Mouse (Mus musculus): ENCODE data around the gene Zbtb41. TPM values are rescaled to one million over a fixed set of nuclear protein-coding genes. Genes with fewer than 3 reads are reported as not detected.

The Zbtb41 gene
- polyA plus RNA-seq (2014; fragmentation: Nextera tagmentation; extraction: Ambion mirVana): 13.3 and 13.7 TPM in 2 replicates

DNA sequence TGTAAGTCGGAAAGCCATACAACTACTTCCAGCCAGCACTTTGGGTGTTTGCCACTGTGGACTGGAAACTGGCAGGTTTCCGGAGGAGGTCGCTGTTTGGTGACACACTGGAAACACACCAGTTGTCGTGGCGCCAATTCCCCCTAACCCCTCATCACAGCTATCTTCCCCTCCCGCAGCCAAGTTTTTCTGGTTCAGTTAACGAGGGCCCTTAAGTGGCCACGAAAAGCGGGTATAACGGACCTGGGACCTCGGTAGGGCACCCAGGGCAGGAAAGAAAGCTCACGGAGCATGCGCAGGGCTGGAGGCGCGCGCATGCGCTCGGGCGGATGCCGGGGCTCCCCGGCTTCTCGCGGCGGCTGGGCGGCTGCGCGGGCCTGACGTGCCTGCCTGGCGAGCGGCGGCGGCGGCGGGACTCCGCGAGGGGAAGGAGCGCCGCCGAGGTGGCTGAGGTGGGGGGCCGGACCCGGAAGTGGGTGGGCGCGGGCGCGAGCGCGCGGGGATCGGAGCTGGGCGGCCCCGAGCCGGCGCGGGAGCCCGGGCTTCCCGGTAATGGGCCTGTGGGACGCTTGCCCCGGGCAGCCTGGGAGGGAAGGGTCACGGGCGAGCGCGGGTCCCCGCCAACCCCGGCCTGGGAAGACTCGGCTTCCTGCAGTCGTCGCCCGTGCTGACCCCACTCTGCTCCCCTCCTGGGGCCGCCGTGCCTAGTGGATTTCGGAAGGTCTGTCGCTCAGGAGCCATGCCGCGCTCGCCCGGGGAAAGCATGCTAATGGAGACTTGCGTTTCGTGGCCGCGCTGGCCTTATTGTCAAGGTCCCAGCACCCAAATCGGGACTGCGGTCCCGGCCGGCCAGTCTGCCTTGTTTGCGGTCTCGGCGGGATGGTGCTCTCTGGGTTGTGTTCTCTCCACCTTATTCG lies at the start of gene Zbtb41:
Zbtb41 (plus strand) TSS at position 414 of the 917 bp plus-strand sequence.
- Histone ChIP-seq H3K27me3 (replicated peaks; ENCODE audit: control insufficient read depth, insufficient read depth, low read length) (no peaks in the 10 kb centered on the region), H3K36me3 (ENCODE audit: control insufficient read depth, insufficient read depth, low read length) (0 out of 2 replicates have a peak, but pooled peaks cover 8% of the 10 kb centered on the region), H3K9me3 (ENCODE audit: control insufficient read depth, low read length) (no peaks in the 10 kb centered on the region), H3K27ac (replicated peaks; ENCODE audit: low read depth, low read length) (peak within 1 kb of the TSS; percentile 84), H3K9ac (ENCODE audit: low read depth, low read length) (peak within 1 kb of the TSS; percentile 96), H3K4me1 (ENCODE audit: control insufficient read depth, insufficient read depth, low read length) (peaks cover 25% of the 10 kb centered on the region), H3K4me2 (ENCODE audit: low read depth, low read length) (peak within 1 kb of the TSS; percentile 69), H3K4me3 (ENCODE audit: low read depth, low read length) (peak within 1 kb of the TSS; percentile 80)
- ATAC-seq (ENCODE audit: low read depth) (peak; percentile 99), DNase-seq (ENCODE audit: low spot score) (peak; percentile 94)
- under 1% methylated on average over 37 of the region's 88 CpGs for WGBS

DNA sequence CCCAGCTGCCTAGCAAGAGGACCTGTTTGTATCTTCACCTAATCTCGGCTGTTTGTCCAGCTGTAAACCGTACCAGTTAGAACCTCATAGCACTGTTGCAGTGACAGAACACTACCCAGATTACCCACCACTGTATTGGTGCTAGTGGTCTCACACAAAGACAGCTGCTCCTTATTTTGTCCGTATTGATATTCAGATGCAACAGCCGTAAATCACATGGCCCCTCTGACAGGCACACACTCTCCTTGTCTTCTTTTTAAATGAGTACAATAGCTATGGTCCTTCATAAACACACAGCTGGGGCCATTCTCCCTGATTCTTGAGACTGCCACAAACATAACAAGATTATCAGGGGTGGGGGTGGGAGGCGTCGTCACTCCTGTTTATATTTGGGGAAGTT lies 46.2 kb upstream of the Zbtb41 start:
- no peak overlapping the region for H3K4me3 ChIP-seq (ENCODE audit: low read depth, low read length)
- 38% methylated on average over 6 of the region's 6 CpGs for WGBS
- H3K36me3 ChIP-seq (ENCODE audit: control insufficient read depth, insufficient read depth, low read length): no peaks in the 10 kb centered on the region
- no peak overlapping the region for H3K27ac ChIP-seq (replicated peaks; ENCODE audit: low read depth, low read length)
- H3K4me2 ChIP-seq (ENCODE audit: low read depth, low read length): no peak overlapping the region
- H3K9me3 ChIP-seq (ENCODE audit: control insufficient read depth, low read length): no peaks in the 10 kb centered on the region
- H3K4me1 ChIP-seq (ENCODE audit: control insufficient read depth, insufficient read depth, low read length): peaks cover 5% of the 10 kb centered on the region; the same call in 1 of the 2 replicates
- DNase-seq (ENCODE audit: low spot score) (peak; percentile 1), ATAC-seq (ENCODE audit: low read depth) (no peak)
- no peaks in the 10 kb centered on the region for H3K27me3 ChIP-seq (replicated peaks; ENCODE audit: control insufficient read depth, insufficient read depth, low read length)
- no peak overlapping the region for H3K9ac ChIP-seq (ENCODE audit: low read depth, low read length)

DNA sequence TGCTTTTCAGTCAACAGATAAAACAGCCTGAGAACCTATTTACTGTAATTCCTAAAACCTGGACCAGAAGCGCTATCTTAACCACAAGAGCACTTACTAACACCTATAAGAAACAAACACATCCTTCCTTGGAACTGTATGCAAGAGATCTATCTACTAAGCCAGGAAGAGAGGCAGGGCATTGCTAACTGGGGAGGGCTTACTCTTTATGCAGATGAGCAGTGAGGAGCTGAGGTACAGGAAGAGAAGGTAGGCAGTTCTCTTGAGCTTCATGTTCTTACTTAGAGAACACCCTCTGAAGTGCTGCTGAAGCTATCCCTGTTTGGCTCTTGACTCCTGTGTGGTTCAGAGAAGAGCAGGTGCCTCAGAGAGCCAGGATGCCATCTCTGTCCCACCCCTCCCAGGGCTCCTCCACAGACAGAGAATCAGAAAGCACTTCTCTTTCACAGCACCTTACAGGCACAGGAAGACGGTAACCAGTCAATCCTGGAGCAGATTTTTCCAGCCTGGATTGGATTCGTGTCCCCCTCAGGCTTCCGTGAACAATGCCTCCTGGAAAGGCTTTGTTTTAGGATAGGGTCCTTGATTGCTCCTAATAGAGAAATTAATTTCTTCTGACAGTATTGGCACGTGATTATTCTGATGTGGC lies 45.3 kb upstream of the Zbtb41 start, which contains the start of gene Crb1:
Crb1 (minus strand) TSS at position 463 of the 649 bp plus-strand sequence.
- 6% methylated on average over 5 of the region's 5 CpGs for WGBS
- Histone ChIP-seq H3K9me3 (ENCODE audit: control insufficient read depth, low read length) (no peaks in the 10 kb centered on the region), H3K27me3 (replicated peaks; ENCODE audit: control insufficient read depth, insufficient read depth, low read length) (no peaks in the 10 kb centered on the region), H3K4me2 (ENCODE audit: low read depth, low read length) (peak within 1 kb of the TSS; percentile 5; the same call in 1 of the 2 replicates), H3K9ac (ENCODE audit: low read depth, low read length) (no peak within 1 kb of the TSS), H3K4me3 (ENCODE audit: low read depth, low read length) (no peak within 1 kb of the TSS), H3K36me3 (ENCODE audit: control insufficient read depth, insufficient read depth, low read length) (no peaks in the 10 kb centered on the region), H3K4me1 (ENCODE audit: control insufficient read depth, insufficient read depth, low read length) (peaks cover 5% of the 10 kb centered on the region; the same call in 1 of the 2 replicates), H3K27ac (replicated peaks; ENCODE audit: low read depth, low read length) (no peak within 1 kb of the TSS)
- DNase-seq (ENCODE audit: low spot score) (peak; percentile 61), ATAC-seq (ENCODE audit: low read depth) (peak; percentile 89)

DNA sequence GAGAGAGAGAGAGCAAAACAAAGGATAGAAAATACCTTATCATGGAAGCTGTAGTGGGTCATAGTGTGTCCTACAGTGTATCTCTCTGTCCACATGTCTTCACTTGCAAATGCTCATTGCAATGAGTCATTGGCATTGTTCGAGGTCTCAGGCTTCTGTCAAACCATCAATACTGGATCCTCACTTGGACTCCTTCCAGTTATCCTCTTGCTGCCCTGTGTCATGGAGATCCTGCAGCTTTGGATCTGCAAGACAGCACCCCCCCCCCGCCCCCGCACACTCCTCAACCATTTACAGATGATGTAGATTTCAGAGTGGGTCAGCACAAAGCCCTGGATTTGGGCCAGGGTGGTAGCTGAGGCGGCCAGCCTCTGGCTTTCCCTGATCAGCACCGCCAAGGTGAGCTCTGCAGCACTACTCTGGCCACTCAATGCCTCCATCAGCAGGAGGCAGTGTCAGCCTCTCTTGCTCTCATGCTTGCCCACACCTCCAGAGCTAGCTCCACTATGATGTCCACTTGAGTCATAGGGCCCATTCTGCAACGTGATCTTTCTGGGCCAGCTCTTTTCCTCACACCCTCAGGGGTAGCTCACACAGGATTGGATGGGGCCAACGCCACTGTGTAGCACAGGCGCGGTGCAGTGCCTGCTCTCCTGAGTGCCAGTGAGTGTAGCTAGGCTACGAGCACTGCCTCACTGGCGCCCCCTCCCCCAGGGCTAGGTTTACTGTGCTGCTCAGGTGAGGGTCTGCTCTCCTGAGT lies 43.0 kb upstream of the Zbtb41 start:
- ATAC-seq (ENCODE audit: low read depth) (peak; percentile 57; the same call in 1 of the 2 replicates), DNase-seq (ENCODE audit: low spot score) (no peak)
- Histone ChIP-seq H3K4me2 (ENCODE audit: low read depth, low read length) (no peak overlapping the region), H3K36me3 (ENCODE audit: control insufficient read depth, insufficient read depth, low read length) (no peaks in the 10 kb centered on the region), H3K4me3 (ENCODE audit: low read depth, low read length) (no peak overlapping the region), H3K27me3 (replicated peaks; ENCODE audit: control insufficient read depth, insufficient read depth, low read length) (no peaks in the 10 kb centered on the region), H3K9ac (ENCODE audit: low read depth, low read length) (no peak overlapping the region), H3K27ac (replicated peaks; ENCODE audit: low read depth, low read length) (no peak overlapping the region), H3K9me3 (ENCODE audit: control insufficient read depth, low read length) (no peaks in the 10 kb centered on the region), H3K4me1 (ENCODE audit: control insufficient read depth, insufficient read depth, low read length) (peaks cover 5% of the 10 kb centered on the region; the same call in 1 of the 2 replicates)
- 14% methylated on average over 11 of the region's 11 CpGs for WGBS

- Histone ChIP-seq H3K4me1 (ENCODE audit: control insufficient read depth, insufficient read depth, low read length) (peaks cover 5% of the 10 kb centered on the region; the same call in 1 of the 2 replicates), H3K4me2 (ENCODE audit: low read depth, low read length) (no peak overlapping the region), H3K27ac (replicated peaks; ENCODE audit: low read depth, low read length) (no peak overlapping the region), H3K27me3 (replicated peaks; ENCODE audit: control insufficient read depth, insufficient read depth, low read length) (no peaks in the 10 kb centered on the region), H3K4me3 (ENCODE audit: low read depth, low read length) (no peak overlapping the region), H3K9ac (ENCODE audit: low read depth, low read length) (no peak overlapping the region), H3K9me3 (ENCODE audit: control insufficient read depth, low read length) (no peaks in the 10 kb centered on the region), H3K36me3 (ENCODE audit: control insufficient read depth, insufficient read depth, low read length) (no peaks in the 10 kb centered on the region)
- DNase-seq (ENCODE audit: low spot score) (no peak), ATAC-seq (ENCODE audit: low read depth) (peak; percentile 41; the same call in 1 of the 2 replicates)
- 33% methylated on average over 4 of the region's 4 CpGs for WGBS
Observed at GRCm38 (mm10) chr1:139379621-139379984, 42.5 kb upstream of the Zbtb41 start.

DNA sequence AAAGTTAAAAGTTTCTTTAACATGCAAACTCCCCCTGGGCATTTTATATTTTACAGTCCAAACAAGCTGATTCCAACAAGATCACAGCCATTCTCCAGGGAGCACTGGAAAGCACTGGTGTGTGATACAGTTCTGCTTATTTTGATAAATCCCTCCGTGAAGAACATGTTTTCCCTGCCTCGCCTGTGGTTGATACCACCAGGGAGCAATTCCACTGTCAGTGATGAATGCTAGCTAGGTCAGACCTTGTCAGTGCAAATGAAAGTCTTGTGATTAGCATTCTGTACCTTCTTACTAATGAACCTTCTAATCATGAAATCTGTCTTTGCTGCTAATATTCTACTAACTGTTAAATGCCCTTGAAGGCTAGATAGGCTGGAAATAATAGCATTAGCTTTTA lies 30.3 kb upstream of the Zbtb41 start:
- H3K9me3 ChIP-seq (ENCODE audit: control insufficient read depth, low read length): no peaks in the 10 kb centered on the region
- H3K4me1 ChIP-seq (ENCODE audit: control insufficient read depth, insufficient read depth, low read length): no peaks in the 10 kb centered on the region
- no peak overlapping the region for H3K4me3 ChIP-seq (ENCODE audit: low read depth, low read length)
- no peak overlapping the region for H3K9ac ChIP-seq (ENCODE audit: low read depth, low read length)
- WGBS: 22% methylated on average over 2 of the region's 2 CpGs
- no peaks in the 10 kb centered on the region for H3K36me3 ChIP-seq (ENCODE audit: control insufficient read depth, insufficient read depth, low read length)
- no peak overlapping the region for H3K4me2 ChIP-seq (ENCODE audit: low read depth, low read length)
- no peak for ATAC-seq (ENCODE audit: low read depth)
- H3K27me3 ChIP-seq (replicated peaks; ENCODE audit: control insufficient read depth, insufficient read depth, low read length): no peaks in the 10 kb centered on the region
- H3K27ac ChIP-seq (replicated peaks; ENCODE audit: low read depth, low read length): no peak overlapping the region
- DNase-seq (ENCODE audit: low spot score): peak; percentile 24

DNA sequence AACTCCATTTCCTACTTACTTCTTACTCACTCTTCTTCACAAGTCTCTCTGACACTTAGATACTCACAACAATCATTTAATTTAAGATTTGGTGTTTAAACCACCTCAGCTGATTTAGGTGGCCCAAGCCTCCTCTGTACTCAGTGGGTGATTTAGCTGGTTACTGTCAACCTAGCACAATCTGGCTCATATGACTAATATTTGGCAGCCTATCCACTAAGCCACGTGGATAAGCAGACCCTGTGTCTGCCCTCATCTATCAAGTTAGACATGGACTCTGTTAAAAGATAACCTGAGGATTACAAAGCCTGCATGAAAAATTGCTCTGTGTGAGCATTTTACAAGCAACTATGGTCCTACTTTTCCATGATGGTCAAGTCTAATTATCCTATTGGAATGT lies 25.5 kb upstream of the Zbtb41 start:
- Histone ChIP-seq H3K4me1 (ENCODE audit: control insufficient read depth, insufficient read depth, low read length) (no peaks in the 10 kb centered on the region), H3K27ac (replicated peaks; ENCODE audit: low read depth, low read length) (no peak overlapping the region), H3K9me3 (ENCODE audit: control insufficient read depth, low read length) (no peaks in the 10 kb centered on the region), H3K4me2 (ENCODE audit: low read depth, low read length) (no peak overlapping the region), H3K4me3 (ENCODE audit: low read depth, low read length) (no peak overlapping the region), H3K36me3 (ENCODE audit: control insufficient read depth, insufficient read depth, low read length) (no peaks in the 10 kb centered on the region), H3K9ac (ENCODE audit: low read depth, low read length) (no peak overlapping the region), H3K27me3 (replicated peaks; ENCODE audit: control insufficient read depth, insufficient read depth, low read length) (no peaks in the 10 kb centered on the region)
- no peak for DNase-seq (ENCODE audit: low spot score)
- WGBS: 52% methylated on average over 1 of the region's 1 CpGs
- no peak for ATAC-seq (ENCODE audit: low read depth)

DNA sequence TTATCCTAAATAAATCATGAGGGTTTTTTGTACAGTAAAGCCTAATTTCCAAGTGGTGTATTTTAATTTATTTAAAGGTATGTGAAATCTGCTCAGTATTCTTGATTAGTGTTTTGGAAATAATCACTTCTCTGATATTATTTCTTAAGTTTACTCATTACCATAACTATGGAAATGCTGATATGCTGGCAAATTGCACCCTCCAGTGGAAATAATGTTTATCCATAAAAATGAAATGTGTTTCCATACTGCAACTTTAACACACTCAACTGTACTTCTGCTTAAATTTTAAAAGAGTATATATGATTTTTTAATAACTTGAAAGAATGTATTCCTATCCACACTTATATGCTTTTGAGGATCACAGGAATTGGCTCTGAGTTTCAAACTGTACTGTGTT lies 16.3 kb upstream of the Zbtb41 start:
- H3K4me2 ChIP-seq (ENCODE audit: low read depth, low read length): no peak overlapping the region
- H3K36me3 ChIP-seq (ENCODE audit: control insufficient read depth, insufficient read depth, low read length): no peaks in the 10 kb centered on the region
- ATAC-seq (ENCODE audit: low read depth) (no peak), DNase-seq (ENCODE audit: low spot score) (no peak)
- H3K4me1 ChIP-seq (ENCODE audit: control insufficient read depth, insufficient read depth, low read length): no peaks in the 10 kb centered on the region
- H3K27me3 ChIP-seq (replicated peaks; ENCODE audit: control insufficient read depth, insufficient read depth, low read length): no peaks in the 10 kb centered on the region
- no peaks in the 10 kb centered on the region for H3K9me3 ChIP-seq (ENCODE audit: control insufficient read depth, low read length)
- H3K9ac ChIP-seq (ENCODE audit: low read depth, low read length): no peak overlapping the region
- no peak overlapping the region for H3K27ac ChIP-seq (replicated peaks; ENCODE audit: low read depth, low read length)
- no peak overlapping the region for H3K4me3 ChIP-seq (ENCODE audit: low read depth, low read length)
